Mouse (Mus musculus): ENCODE data around the gene Mum1.

Gene Mum1

GRCm38 (mm10) chr10:80226416-80227165 lies at the start of gene Mum1:
Gene Mum1, plus strand, starts transcription at chr10:80226434.
- peak; percentile 100 for DNase-seq

- no peak for DNase-seq
These were observed 48.6 kb upstream of the Mum1 start for GRCm38 (mm10) chr10:80177441-80178279.

- DNase-seq: peak in 1 of 2 experiments; percentile 72
These were observed 46.9 kb upstream of the Mum1 start, which contains the start of gene Efna2 for GRCm38 (mm10) chr10:80179068-80180051. Gene Efna2, plus strand, starts transcription at chr10:80179482.

- no peak for DNase-seq
These were observed 45.9 kb upstream of the Mum1 start for GRCm38 (mm10) chr10:80180288-80180687.

- no peak for DNase-seq
These were observed 45.4 kb upstream of the Mum1 start for GRCm38 (mm10) chr10:80180823-80181222.

- no peak for DNase-seq
These were observed 43.7 kb upstream of the Mum1 start for GRCm38 (mm10) chr10:80182547-80182946.

GRCm38 (mm10) chr10:80186649-80187048 lies 39.6 kb upstream of the Mum1 start:
- no peak for DNase-seq

GRCm38 (mm10) chr10:80187739-80188138 lies 38.5 kb upstream of the Mum1 start:
- DNase-seq: no peak

GRCm38 (mm10) chr10:80188453-80189024 lies 37.7 kb upstream of the Mum1 start:
- no peak for DNase-seq

- no peak for DNase-seq
These were observed 36.2 kb upstream of the Mum1 start for GRCm38 (mm10) chr10:80189999-80190398.

GRCm38 (mm10) chr10:80190491-80191051 lies 35.7 kb upstream of the Mum1 start:
- peak in 1 of 2 experiments; percentile 62 for DNase-seq

- DNase-seq: no peak
These were observed 32.3 kb upstream of the Mum1 start for GRCm38 (mm10) chr10:80193976-80194375.

GRCm38 (mm10) chr10:80194441-80194840 lies 31.8 kb upstream of the Mum1 start:
- no peak for DNase-seq

GRCm38 (mm10) chr10:80196167-80196566 lies 30.1 kb upstream of the Mum1 start:
- no peak for DNase-seq

- DNase-seq: no peak
These were observed 29.3 kb upstream of the Mum1 start for GRCm38 (mm10) chr10:80196778-80197581.

GRCm38 (mm10) chr10:80199440-80200008 lies 26.7 kb upstream of the Mum1 start:
- DNase-seq: peak; percentile 91 to 92

- no peak for DNase-seq
These were observed 25.7 kb upstream of the Mum1 start for GRCm38 (mm10) chr10:80200485-80200884.

GRCm38 (mm10) chr10:80204055-80204454 lies 22.2 kb upstream of the Mum1 start:
- no peak for DNase-seq

GRCm38 (mm10) chr10:80207201-80207600 lies 19.0 kb upstream of the Mum1 start:
- no peak for DNase-seq

GRCm38 (mm10) chr10:80207676-80208075 lies 18.6 kb upstream of the Mum1 start:
- no peak for DNase-seq

GRCm38 (mm10) chr10:80208248-80208647 lies 18.0 kb upstream of the Mum1 start:
- no peak for DNase-seq
